Mouse (Mus musculus) liver, adult 2 months (tissue): ENCODE data around the gene Got2.

Source experiments
- CTCF ChIP-seq: fragments of 200-500 bp; IDR thresholded peaks from 2 replicates; pipeline ENCODE4 v1.5.1; 2011; ENCODE audit warnings: low read depth, low read length, control low read depth
- POLR2A ChIP-seq: fragments of 200-500 bp; IDR thresholded peaks from 2 replicates; pipeline ENCODE4 v1.6.1; 2011; ENCODE audit warnings: low read length, control low read depth; ENCODE audit not compliant: insufficient read depth; ENCODE audit errors: extremely low read depth

DNA sequence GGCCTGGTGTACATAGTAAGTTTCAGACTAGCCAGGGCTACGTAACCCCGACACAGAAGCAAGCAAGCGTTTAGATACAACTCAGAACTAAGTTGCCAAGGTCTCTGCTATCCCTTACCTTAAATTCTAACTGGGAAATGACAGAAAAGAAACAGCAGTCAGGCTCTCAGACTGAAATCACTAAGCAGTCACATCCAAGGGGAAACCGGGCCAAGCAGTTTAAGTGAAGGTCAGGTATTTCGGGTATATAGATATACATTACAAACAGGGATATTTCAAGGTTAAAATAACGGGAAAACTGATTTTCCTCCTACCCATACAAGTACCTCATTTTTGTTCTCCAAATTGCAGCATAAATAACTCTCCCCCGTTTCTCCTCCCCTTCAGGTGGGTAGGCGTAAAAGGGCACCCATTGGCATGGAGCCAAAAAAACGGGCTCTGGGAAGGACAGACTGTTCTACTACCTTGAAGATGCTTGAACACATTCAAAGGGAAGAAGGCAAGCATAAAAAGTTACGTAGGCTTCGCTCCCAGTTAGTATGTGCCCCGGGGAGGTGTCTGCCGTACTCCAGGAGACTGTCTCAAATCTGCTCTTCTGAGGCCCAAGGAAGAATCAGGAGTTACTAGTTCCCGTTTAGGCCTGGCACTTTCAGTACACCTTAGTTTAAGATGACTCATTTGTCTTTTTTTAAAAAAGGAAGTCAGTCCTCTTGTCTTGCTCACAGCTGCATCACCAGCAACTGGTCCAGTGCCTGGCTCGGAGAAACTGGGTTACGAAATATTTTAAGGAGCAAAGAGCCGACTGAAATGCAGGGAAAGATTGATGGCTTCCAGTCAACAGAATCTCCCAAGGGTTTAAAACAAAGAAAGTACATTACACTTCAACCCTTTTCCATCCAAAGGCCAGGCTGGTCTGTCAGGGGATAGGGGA, 1.4 kb downstream of the Got2 start:
- TF ChIP-seq CTCF (no peak), POLR2A (no peak)
